Mouse (Mus musculus) liver, embryonic 13.5 days (tissue): Measurements from ENCODE around the gene Psors1c2. TPM values are rescaled to one million over a fixed set of nuclear protein-coding genes. Genes with fewer than 3 reads are reported as not detected.

ENCODE experiments used
- ATAC-seq: fragments of 200-750 bp; cut with Nextera tagmentation; 2 replicates; pipeline ENCODE4 v1.8.0; 2017; ENCODE audit warnings: low read depth, mild to moderate bottlenecking, moderate number of reproducible peaks, moderate library complexity
- DNase-seq: peaks from one replicate; pipeline ENCODE4 v3.0.0; 2022
- H3K27ac ChIP-seq: fragments of 300-500 bp; sonication (generic); 2 replicates; pipeline ENCODE4 v1.5.1; 2015; ENCODE audit warnings: moderate library complexity, mild to moderate bottlenecking, inconsistent platforms
- H3K27me3 ChIP-seq: fragments of 300-500 bp; sonication (generic); 2 replicates; pipeline ENCODE4 v1.6.1; 2015; ENCODE audit warnings: mild to moderate bottlenecking, inconsistent platforms
- H3K36me3 ChIP-seq: fragments of 300-500 bp; sonication (generic); 2 replicates; pipeline ENCODE4 v1.6.1; 2015; ENCODE audit warnings: mild to moderate bottlenecking, inconsistent platforms
- H3K4me1 ChIP-seq: fragments of 300-500 bp; sonication (generic); replicated peaks from 2 replicates; pipeline ENCODE4 v1.6.1; 2015; ENCODE audit warnings: inconsistent platforms
- H3K4me2 ChIP-seq: fragments of 300-500 bp; sonication (generic); 2 replicates; pipeline ENCODE4 v1.6.1; 2015; ENCODE audit warnings: inconsistent platforms, mild to moderate bottlenecking, moderate library complexity
- H3K4me3 ChIP-seq: fragments of 300-500 bp; sonication (generic); replicated peaks from 2 replicates; pipeline ENCODE4 v1.5.1; 2015; ENCODE audit warnings: mild to moderate bottlenecking, inconsistent platforms
- H3K9ac ChIP-seq: fragments of 300-500 bp; sonication (generic); 2 replicates; pipeline ENCODE4 v1.6.1; 2015; ENCODE audit warnings: mild to moderate bottlenecking, inconsistent platforms
- H3K9me3 ChIP-seq: fragments of 300-500 bp; sonication (generic); replicated peaks from 2 replicates; pipeline ENCODE4 v1.6.1; 2016; ENCODE audit warnings: inconsistent platforms
- WGBS: fragments of 180-500 bp; shearing (Covaris S2); methylation state at CpG from one replicate; pipeline ENCODE4 v1.1.7; 2015; ENCODE audit not compliant: insufficient replicate concordance; 5-methylcytosine and 5-hydroxymethylcytosine counted together
- polyA plus RNA-seq: library from polyadenylated mRNA; unstranded; fragments of >200 nt; fragmentation: Nextera tagmentation; extraction: Ambion mirVana; gene quantifications from 2 replicates; pipeline ENCODE4 v1.2.1, GENCODE M21; 2015

Gene Psors1c2
- 0.12 and 0.27 TPM in 2 replicates for polyA plus RNA-seq

- Histone ChIP-seq H3K36me3 (peaks cover 26% of the 10 kb centered on the region), H3K4me3 (no peak within 1 kb of the TSS), H3K4me1 (0 out of 2 replicates have a peak, but pooled peaks cover 2% of the 10 kb centered on the region), H3K27me3 (peaks cover 12% of the 10 kb centered on the region), H3K27ac (no peak within 1 kb of the TSS), H3K9me3 (no peaks in the 10 kb centered on the region), H3K4me2 (no peak within 1 kb of the TSS), H3K9ac (no peak within 1 kb of the TSS)
- ATAC-seq (no peak), DNase-seq (no peak)
- WGBS, result 18% methylated on average over 7 of the region's 7 CpGs
Measured at GRCm38 (mm10) chr17:35532901-35533300, at the start of gene Psors1c2. TSS of gene Psors1c2 (plus strand) at chr17:35533201.

DNA sequence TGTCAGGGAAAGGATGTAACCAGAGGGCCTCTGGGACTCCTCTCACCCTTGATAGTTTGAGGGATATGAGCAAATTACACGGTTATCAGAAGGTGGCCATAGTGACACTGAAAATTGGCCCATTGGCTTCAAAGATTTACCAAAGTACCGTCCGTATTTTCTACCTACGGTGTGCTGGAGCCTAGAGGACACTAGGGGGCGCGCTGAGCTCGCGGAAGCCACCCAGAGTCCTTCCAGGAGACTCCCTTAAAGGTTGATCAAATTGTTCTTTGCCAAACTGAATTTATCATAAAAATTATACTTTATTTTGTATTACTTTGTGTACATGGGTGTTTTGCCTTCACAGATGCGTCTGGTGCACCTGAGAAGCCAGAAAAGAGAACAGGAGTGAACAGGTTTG is 48.9 kb upstream of the Psors1c2 start:
- Histone ChIP-seq H3K4me2 (no peak overlapping the region), H3K36me3 (no peaks in the 10 kb centered on the region), H3K27ac (no peak overlapping the region), H3K4me3 (no peak overlapping the region), H3K4me1 (no peaks in the 10 kb centered on the region), H3K9me3 (no peaks in the 10 kb centered on the region), H3K9ac (no peak overlapping the region), H3K27me3 (0 out of 2 replicates have a peak, but pooled peaks cover 3% of the 10 kb centered on the region)
- DNase-seq, result no peak
- WGBS, result 1% methylated on average over 9 of the region's 9 CpGs
- ATAC-seq, result no peak

DNA sequence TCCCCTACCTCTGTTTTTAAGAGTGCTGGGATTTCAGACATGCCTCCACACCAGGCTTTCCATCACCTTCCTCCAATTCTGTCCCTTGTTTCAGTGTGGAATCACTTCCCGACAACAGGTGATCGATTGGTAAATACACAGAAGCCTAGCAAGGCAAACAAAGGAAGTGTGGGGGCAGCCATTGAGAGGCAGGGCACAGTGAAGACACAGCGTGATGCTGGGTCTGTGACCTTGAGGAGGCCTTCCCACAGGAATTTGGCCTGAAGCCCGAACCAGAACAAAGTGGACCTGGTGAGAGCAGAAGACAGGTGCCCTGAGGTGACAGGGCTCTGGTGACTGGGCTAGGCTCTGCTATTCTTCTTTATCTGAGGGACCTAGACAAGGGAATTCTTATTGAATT is 47.3 kb upstream of the Psors1c2 start:
- H3K36me3 ChIP-seq, result no peaks in the 10 kb centered on the region
- no peak overlapping the region for H3K4me3 ChIP-seq
- no peak for DNase-seq
- H3K9ac ChIP-seq, result no peak overlapping the region
- H3K27me3 ChIP-seq, result peaks cover 3% of the 10 kb centered on the region; the same call in 1 of the 2 replicates
- H3K4me2 ChIP-seq, result no peak overlapping the region
- no peaks in the 10 kb centered on the region for H3K4me1 ChIP-seq
- no peak overlapping the region for H3K27ac ChIP-seq
- WGBS, result 39% methylated on average over 4 of the region's 4 CpGs
- no peaks in the 10 kb centered on the region for H3K9me3 ChIP-seq
- ATAC-seq, result no peak

GRCm38 (mm10) chr17:35486726-35487125 is 46.3 kb upstream of the Psors1c2 start:
- no peak overlapping the region for H3K4me2 ChIP-seq
- H3K9ac ChIP-seq, result no peak overlapping the region
- 34% methylated on average over 10 of the region's 10 CpGs for WGBS

GRCm38 (mm10) chr17:35488041-35488440 is 45.0 kb upstream of the Psors1c2 start:
- 61% methylated on average over 2 of the region's 2 CpGs for WGBS
- ATAC-seq (no peak), DNase-seq (no peak)
- Histone ChIP-seq H3K9me3 (no peaks in the 10 kb centered on the region), H3K27ac (no peak overlapping the region), H3K4me1 (no peaks in the 10 kb centered on the region), H3K4me3 (no peak overlapping the region), H3K27me3 (peaks cover 3% of the 10 kb centered on the region; the same call in 1 of the 2 replicates), H3K4me2 (no peak overlapping the region), H3K36me3 (no peaks in the 10 kb centered on the region), H3K9ac (no peak overlapping the region)

More at GRCm38 (mm10) chr17:35486726-35487125, 46.3 kb upstream of the Psors1c2 start:
- Histone ChIP-seq H3K27ac (no peak overlapping the region), H3K4me1 (no peaks in the 10 kb centered on the region), H3K4me3 (no peak overlapping the region), H3K27me3 (peaks cover 3% of the 10 kb centered on the region; the same call in 1 of the 2 replicates), H3K36me3 (no peaks in the 10 kb centered on the region), H3K9me3 (no peaks in the 10 kb centered on the region)
- no peak for ATAC-seq
- DNase-seq, result no peak

DNA sequence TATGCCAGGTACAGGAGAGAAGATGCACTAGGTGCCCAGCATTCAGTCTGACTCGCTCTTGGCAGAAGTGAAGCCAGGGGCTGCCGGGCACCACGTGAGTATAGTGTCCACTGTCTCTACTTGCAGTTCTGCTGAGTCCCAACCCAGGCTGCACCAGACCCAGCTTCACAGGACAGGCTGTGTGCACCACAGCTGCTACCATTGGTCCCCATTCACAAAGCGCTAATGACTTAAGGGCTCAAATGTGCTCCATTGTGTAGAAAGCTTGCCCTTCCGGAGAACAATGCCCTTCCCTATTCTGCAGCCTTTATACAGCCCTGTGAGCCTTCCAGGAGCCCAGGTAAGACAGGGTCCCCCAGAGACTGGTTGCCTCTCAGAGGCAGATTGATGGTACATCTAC is 42.7 kb upstream of the Psors1c2 start:
- peaks cover 3% of the 10 kb centered on the region; the same call in 1 of the 2 replicates for H3K27me3 ChIP-seq
- H3K36me3 ChIP-seq, result no peaks in the 10 kb centered on the region

GRCm38 (mm10) chr17:35497124-35497523 is 35.9 kb upstream of the Psors1c2 start:
- no peak for DNase-seq
- Histone ChIP-seq H3K4me1 (no peaks in the 10 kb centered on the region), H3K9ac (no peak overlapping the region), H3K27me3 (peaks cover 3% of the 10 kb centered on the region; the same call in 1 of the 2 replicates), H3K9me3 (no peaks in the 10 kb centered on the region), H3K36me3 (no peaks in the 10 kb centered on the region), H3K27ac (no peak overlapping the region), H3K4me2 (no peak overlapping the region), H3K4me3 (no peak overlapping the region)
- 77% methylated on average over 7 of the region's 7 CpGs for WGBS
- ATAC-seq, result no peak

More for the DNA sequence above, 42.7 kb upstream of the Psors1c2 start:
- Histone ChIP-seq H3K4me2 (no peak overlapping the region), H3K4me1 (no peaks in the 10 kb centered on the region), H3K27ac (no peak overlapping the region), H3K9me3 (no peaks in the 10 kb centered on the region), H3K9ac (no peak overlapping the region), H3K4me3 (no peak overlapping the region)
- WGBS, result 61% methylated on average over 5 of the region's 5 CpGs
- ATAC-seq (no peak), DNase-seq (no peak)

- H3K9me3 ChIP-seq, result no peaks in the 10 kb centered on the region
- no peak for ATAC-seq
- WGBS, result 16% methylated on average over 6 of the region's 6 CpGs
- no peak overlapping the region for H3K4me2 ChIP-seq
- H3K9ac ChIP-seq, result no peak overlapping the region
- H3K36me3 ChIP-seq, result no peaks in the 10 kb centered on the region
- H3K27me3 ChIP-seq, result peaks cover 48% of the 10 kb centered on the region
- no peak overlapping the region for H3K27ac ChIP-seq
- no peak overlapping the region for H3K4me3 ChIP-seq
- no peaks in the 10 kb centered on the region for H3K4me1 ChIP-seq
- DNase-seq, result no peak
Measured at GRCm38 (mm10) chr17:35502226-35502625, 30.8 kb upstream of the Psors1c2 start.

GRCm38 (mm10) chr17:35502762-35503161 is 30.2 kb upstream of the Psors1c2 start:
- Histone ChIP-seq H3K4me1 (no peaks in the 10 kb centered on the region), H3K36me3 (no peaks in the 10 kb centered on the region), H3K27me3 (peaks cover 53% of the 10 kb centered on the region), H3K9ac (no peak overlapping the region), H3K9me3 (no peaks in the 10 kb centered on the region), H3K4me2 (no peak overlapping the region), H3K27ac (no peak overlapping the region), H3K4me3 (no peak overlapping the region)
- ATAC-seq (no peak), DNase-seq (no peak)
- WGBS, result 39% methylated on average over 5 of the region's 5 CpGs

- ATAC-seq (no peak), DNase-seq (no peak)
- no peaks in the 10 kb centered on the region for H3K4me1 ChIP-seq
- H3K4me2 ChIP-seq, result no peak overlapping the region
- H3K27me3 ChIP-seq, result peaks cover 62% of the 10 kb centered on the region
- H3K4me3 ChIP-seq, result no peak overlapping the region
- 30% methylated on average over 5 of the region's 5 CpGs for WGBS
- H3K9me3 ChIP-seq, result no peaks in the 10 kb centered on the region
- no peak overlapping the region for H3K9ac ChIP-seq
- no peaks in the 10 kb centered on the region for H3K36me3 ChIP-seq
- H3K27ac ChIP-seq, result no peak overlapping the region
Measured at GRCm38 (mm10) chr17:35503849-35504248, 29.2 kb upstream of the Psors1c2 start.

DNA sequence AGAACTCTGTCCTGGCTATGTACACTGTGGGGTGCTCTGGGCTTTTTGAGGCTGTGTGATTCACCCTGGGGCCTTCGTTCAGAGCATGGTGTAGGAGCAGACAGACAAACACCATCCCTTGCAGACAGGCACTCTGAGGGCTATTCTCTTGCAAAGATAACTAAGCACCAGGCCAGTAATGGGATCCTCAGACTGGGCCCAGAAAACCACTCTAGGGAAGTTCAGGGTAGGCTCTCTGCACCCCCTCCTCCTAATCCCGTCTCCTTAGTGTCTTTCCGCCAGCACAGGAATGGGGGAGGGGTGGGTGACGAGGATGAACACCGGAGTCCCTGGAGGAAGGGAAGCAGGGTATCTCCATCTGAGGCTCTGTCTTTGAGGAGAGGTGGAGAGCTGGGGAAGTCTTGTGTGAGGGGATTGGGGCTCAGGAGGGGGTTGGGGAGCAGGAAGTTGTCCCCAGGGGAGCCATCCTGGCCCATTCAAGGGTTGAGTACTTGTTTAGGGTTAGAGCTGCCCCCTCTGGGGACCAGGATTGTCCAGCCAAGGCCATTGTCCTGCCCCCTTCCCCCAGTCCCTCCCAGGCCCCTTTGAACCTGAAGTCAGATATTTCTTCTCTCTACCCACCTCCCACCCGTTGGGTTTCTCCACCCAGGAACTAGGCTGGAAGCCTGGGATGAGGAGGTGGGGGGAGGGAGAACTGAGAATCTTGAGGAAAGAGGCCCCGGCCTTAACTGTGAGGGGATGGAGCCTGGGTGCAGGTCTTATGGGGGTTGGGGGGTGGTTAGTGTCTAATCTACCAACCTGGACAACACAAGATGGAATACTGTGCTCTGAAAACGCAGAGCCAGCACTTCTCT is 28.1 kb upstream of the Psors1c2 start:
- WGBS, result 16% methylated on average over 8 of the region's 8 CpGs
- no peak overlapping the region for H3K27ac ChIP-seq
- H3K4me1 ChIP-seq, result no peaks in the 10 kb centered on the region
- peaks cover 72% of the 10 kb centered on the region for H3K27me3 ChIP-seq
- ATAC-seq (no peak), DNase-seq (no peak)
- H3K4me2 ChIP-seq, result no peak overlapping the region
- H3K36me3 ChIP-seq, result no peaks in the 10 kb centered on the region
- H3K4me3 ChIP-seq, result no peak overlapping the region
- no peak overlapping the region for H3K9ac ChIP-seq
- no peaks in the 10 kb centered on the region for H3K9me3 ChIP-seq

DNA sequence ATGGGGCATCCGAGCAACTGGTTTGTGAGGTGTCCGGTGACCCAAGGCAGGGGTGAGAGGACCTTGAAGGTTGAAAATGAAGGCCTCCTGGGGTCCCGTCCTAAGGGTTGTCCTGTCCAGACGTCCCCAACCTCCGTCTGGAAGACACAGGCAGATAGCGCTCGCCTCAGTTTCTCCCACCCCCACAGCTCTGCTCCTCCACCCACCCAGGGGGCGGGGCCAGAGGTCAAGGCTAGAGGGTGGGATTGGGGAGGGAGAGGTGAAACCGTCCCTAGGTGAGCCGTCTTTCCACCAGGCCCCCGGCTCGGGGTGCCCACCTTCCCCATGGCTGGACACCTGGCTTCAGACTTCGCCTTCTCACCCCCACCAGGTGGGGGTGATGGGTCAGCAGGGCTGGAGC is 27.2 kb upstream of the Psors1c2 start, which contains the start of gene Pou5f1:
Gene Pou5f1, plus strand, starts transcription at position 243 of the 400 bp plus-strand sequence.
- 34% methylated on average over 13 of the region's 13 CpGs for WGBS
- DNase-seq (no peak), ATAC-seq (no peak)
- H3K27ac ChIP-seq, result no peak within 1 kb of the TSS
- no peak within 1 kb of the TSS for H3K4me2 ChIP-seq
- H3K4me3 ChIP-seq, result no peak within 1 kb of the TSS
- H3K4me1 ChIP-seq, result no peaks in the 10 kb centered on the region
- H3K36me3 ChIP-seq, result no peaks in the 10 kb centered on the region
- no peaks in the 10 kb centered on the region for H3K9me3 ChIP-seq
- H3K9ac ChIP-seq, result no peak within 1 kb of the TSS
- peaks cover 73% of the 10 kb centered on the region for H3K27me3 ChIP-seq
